Mouse (Mus musculus): Measurements from ENCODE around the gene Gm49380.

The Gm49380 gene

DNA sequence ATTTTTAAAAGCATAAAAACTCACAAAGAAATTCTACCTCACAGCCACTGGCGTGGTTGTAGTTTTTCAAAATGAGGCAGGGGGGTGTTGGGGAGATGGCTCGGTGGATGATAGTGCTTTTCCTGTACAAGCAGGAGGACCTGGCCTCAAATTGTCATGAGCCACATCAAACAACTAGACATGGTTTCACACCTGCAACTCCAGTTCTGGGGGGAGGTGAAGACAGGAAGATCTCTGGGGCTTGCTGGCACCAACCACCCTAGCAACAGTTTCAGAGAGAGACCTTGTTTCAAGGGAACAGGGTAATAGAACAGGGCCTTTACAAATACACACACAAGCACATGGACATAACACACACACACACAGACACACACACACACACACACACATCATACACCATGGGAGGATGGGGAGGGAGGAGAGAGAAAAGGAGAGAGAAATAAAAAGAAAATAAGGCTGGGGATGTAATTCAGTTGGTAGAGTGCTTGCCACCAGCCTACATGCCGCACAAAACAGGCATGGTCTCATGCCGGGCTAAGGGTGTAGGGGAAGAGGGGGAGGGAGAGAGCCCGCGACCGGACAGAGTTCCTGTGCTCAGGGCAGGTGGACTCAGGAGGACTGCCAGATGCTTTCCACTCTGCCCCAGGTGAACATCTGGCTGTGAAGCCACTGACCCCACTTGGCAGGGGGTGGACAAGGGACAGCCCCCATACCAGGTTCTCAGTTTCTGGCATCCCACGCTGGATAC lies 91.0 kb downstream of the Gm49380 start:
- no peak for DNase-seq (ENCODE audit: extremely low spot score)

DNA sequence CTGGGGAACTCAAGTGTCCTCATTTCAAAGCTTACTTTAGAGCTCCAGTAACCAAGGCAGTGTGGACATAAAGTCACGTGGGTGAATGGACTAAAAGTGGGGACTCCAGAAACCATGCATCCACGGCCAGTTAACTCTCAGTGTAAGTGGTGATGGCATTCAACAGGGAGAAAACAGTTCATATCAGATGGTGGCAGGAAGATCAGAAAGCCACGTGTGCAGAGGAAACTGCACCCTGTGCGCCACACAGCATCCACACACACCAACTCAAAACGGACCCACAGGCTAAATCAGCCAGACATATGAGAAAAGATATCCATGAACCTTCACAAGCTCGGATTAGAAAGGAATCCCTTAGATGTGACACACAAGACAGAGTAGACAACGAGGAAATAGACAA lies 93.3 kb downstream of the Gm49380 start:
- DNase-seq (ENCODE audit: extremely low spot score), result no peak

GRCm38 (mm10) chr9:44017846-44018245 lies 95.5 kb downstream of the Gm49380 start:
- no peak for DNase-seq (ENCODE audit: extremely low spot score)

All from embryo, embryonic 9.5 days (tissue).